Mouse (Mus musculus): ENCODE measurements around the gene Foxj1. TPM values are rescaled to one million over a fixed set of nuclear protein-coding genes. Genes with fewer than 3 reads are reported as not detected.

The Foxj1 gene
- total RNA-seq, 4 experiments from 2014 or later = 0.26 TPM; not detected in 3

DNA sequence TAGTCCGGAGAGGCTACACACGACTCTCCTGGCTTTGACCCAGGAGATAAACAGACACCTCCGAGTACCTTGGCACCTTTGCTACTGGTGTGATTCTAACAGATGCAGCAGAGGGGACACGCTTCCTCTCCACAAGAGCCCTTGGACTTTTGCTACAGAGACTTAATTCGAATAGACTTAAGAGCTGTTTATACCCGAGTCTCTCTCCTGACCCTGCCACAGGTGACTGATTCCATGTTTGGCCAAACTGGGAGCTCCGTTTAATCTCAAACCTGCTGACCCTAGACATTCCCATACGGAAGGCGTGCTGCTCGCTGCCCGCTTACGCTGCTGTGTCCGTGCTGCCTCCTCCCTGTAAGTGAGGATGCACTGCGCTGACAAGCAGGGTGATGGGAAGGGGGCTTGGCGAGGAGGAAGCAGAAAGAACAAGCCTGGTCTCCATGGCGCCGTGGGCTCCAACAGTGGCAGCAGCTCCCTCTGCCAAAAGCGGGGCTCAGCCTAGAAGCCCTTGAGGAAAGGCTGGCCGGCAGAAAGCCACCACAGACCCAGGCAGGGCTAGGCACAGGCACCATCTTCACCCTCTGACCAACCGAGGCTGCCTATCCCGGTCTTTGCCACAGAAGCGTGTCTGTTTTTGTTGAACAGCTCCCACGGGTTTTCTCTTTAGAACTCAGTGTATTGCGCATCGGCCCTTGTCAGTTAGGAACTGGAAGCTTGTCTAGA is 7.0 kb upstream of the Foxj1 start:
- DNase-seq (ENCODE audit: low spot score) = no peak

DNA sequence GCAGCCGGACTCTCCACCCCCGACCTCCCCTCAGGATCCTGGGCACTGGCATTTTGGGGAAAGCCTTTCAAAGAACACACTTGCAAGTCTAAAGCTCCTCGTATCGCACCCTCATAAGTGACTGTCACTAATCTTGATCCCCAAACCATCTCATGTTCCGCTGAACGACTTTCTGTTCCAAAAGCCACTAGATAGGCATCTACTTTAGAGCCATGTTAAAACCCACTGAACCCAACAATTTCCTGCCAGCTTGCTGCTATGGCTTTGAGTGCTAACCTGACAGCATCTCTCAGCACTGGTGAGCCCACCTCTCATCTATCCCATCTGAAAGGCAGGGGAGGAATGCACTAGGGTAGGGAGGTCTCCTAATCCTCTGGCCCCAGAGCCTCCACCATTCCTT is 2.3 kb upstream of the Foxj1 start:
- no peak for DNase-seq (ENCODE audit: low spot score)

GRCm38 (mm10) chr11:116337000-116337399 is 1.8 kb upstream of the Foxj1 start:
- DNase-seq (ENCODE audit: low spot score) = no peak

DNA sequence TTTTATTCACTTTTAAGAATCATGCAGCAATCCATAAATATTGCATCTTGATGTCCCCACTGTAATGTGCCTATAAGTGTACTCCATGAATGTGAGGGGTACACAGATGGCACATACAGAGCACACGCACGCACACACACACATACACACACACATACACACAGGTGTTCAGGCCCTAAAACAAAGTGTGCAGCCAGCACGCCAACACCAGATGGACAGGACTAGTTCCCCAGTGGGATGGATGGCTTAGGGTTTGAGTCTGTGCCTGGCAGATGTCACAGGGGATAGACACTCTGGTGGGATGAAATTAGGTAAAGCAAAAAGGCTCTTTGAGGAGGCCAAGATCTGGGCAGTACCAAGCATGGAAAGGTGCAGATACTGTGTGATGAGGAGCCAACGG is 1.2 kb upstream of the Foxj1 start:
- no peak for DNase-seq (ENCODE audit: low spot score)

DNA sequence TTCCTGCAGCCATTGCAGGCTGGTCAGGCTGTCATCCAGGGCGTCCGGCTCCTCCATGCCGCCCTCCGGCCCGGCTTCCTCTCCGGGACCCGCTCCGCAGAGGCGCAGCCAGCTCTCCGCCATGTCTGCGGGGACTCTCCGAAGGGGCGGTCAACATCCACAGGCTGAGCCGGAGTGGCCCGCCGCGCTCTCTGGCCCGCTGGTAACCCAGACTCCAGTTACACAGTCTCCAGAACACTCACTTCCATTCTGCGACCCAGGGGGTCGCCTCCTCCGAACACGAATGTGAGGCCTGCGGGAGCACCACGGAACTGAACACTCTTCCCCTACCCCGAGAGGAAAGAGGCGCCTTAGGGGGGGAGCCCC is 799 bp downstream of the Foxj1 start:
- no peak for DNase-seq (ENCODE audit: low spot score)

DNA sequence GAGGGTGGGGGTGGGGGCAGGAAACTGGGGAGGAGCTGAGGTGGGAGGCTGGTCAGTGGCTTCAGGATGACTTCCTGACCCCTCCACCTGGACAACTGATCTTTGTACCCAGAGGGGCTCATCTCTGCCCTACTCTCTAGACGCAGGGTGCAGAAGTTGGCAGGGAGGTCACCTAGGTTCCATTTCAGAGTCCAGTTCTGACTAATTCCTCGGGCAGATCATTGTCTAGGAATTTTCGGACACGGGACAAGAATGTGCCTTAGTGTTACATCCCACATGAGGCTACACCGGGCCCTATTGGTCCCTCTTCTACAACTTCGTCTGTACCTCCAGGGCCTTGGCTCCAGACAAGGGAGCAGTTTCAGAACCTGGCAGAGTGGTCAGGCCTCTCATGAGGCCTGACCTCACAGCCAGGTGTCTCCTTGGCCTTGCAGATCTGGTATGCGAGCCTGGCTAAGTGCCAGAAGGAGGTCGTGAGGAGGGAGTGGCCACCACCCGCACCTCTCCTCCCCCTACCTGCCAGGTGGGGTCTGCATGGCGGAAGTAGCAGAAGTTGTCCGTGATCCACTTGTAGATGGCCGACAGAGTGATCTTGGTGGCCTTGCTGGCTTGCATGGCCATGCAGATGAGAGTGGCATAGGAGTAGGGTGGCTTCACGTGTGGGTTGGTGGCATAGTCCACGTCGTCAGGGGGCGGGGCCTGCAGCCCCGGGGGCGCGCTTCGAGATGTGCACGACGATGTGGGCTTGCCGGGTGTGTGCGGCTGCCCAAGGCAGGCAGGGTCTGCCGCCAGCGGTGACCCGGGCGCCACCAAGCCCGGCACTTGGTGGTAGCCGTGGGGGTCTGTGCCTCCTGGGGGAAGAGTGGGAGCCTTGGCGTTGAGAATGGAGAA is 1.4 kb downstream of the Foxj1 start:
- no peak for DNase-seq (ENCODE audit: low spot score)

- no peak for DNase-seq (ENCODE audit: low spot score)
Measured at GRCm38 (mm10) chr11:116332983-116333270, 2.3 kb downstream of the Foxj1 start.

DNA sequence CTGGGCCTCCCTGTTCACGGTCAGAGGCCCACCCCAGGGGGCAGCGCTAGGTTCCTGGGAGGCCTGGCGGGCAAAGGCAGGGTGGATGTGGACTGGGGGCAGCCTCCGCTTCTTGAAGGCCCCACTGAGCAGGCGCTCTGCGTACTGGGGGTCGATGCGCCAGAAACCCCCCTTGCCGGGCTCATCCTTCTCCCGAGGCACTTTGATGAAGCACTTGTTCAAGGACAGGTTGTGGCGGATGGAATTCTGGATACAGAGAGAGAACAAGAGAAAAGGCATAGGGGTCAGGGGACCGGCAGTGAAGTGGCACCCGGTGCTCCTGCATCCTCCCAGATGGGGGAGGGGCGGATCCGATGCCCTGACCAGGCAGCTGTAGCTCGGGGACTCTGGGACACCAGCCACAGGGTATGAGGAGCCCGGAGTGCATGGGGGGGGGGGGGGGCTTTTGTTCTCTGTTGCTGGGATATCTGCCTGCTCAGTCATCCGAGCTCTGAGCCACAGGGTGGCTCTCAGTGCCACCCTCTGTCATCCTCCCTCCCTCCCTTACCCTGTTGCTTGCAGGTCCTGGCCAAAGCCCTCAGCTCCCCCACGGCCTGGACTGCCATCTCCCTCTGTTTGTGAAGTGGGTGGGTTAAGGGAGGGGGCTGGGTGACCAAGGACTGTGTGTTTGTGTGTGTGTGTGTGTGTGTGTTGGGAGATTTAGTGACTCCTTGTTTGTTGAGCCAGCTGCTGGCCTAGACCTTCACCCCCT is 2.8 kb downstream of the Foxj1 start:
- DNase-seq (ENCODE audit: low spot score) = no peak

DNA sequence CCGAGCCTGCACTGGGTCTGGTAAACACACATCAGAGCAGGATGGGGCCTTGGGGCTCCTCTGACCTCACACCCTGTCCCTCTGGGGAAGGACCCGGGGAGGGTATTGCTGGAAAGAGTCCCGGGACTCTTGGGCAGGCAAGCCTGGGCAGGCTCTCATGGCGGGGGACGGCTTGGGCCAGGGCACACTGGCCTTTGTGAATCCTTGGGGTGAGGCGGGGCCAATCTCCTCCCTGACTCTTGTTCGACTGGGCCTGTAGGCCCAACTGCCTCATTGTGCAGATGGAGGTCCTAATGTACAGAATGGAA is 5.0 kb downstream of the Foxj1 start:
- no peak for DNase-seq (ENCODE audit: low spot score)

DNA sequence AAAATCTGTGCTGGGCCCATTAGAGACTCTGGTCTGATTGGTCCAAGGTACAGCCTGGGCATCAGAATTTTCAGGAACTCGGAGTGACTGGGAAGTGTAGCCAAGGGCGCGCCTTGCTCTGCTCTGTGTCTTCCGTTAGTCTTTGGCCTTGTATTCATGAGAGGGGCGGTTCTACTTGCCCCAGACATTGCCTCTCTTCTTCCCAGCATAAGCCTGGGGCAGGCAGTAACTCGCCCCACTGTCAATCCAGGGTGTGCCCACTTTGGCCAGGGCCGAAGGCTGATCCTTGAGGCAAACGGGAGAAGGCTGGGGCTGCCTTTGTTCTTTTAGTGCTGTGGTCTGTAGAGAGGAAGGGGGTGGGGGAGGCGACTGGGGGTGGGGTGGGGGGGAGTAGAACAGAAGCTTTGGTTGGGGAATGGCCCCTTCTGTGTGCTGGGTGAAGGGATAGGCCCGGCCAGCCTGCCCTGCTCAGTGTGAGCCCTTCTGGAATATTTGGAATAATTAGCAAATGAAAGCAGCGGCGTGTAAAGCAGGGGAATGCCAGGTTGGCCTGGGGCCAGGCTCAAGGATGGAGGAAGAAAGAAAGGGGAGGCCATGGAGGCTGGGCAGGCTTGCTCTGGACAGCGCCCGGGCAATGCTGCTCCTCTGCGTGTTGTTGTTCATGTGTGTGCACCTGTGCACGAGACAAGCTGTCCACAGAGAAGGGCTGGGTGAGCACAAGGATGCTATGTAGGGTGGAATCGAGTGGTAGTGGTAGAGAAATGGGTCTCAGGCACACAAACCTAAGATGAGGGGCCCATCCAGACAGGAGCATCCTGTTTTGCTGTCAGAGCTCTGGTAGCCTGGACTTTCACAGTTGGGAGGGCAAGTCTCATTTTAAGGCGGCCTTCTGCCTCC is 5.6 kb downstream of the Foxj1 start:
- DNase-seq (ENCODE audit: low spot score) = no peak

DNA sequence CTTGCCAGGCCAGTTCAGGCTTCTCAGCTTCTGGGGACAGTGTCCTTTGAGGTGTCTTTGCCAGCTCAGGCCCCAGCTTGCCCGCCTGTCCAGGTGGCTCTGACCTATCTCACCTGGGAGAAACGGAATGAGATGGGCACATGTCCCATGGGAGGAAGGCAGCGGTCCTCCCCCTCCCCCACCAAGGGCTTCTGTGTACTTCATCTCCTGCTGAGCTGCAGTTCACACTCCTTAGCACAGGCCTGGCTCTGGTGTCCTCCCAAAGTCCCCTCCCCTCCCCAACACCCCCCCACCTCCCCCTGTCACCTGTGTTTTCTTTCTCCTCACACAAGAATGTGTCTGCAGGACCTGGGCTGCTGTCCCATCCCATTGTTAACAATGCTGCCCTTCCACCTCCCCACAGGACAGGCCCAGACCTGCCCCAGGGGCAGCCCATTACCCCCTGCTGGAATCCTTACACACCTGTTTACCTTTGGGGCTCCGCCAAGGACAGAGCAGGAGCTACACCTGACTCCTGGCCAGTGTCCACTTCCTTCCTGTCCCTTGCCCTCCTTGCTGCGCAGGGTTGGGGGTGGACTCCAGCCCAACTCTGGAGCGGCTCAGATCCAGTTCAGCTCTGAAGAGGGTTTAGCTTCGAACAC is 8.1 kb downstream of the Foxj1 start:
- DNase-seq (ENCODE audit: low spot score) = no peak

GRCm38 (mm10) chr11:116318719-116319659 is 16.2 kb downstream of the Foxj1 start:
- peak; percentile 76 for DNase-seq (ENCODE audit: low spot score)

GRCm38 (mm10) chr11:116312359-116312758 is 22.8 kb downstream of the Foxj1 start:
- no peak for DNase-seq (ENCODE audit: low spot score)

- no peak for DNase-seq (ENCODE audit: low spot score)
Measured at GRCm38 (mm10) chr11:116311169-116311568, 24.0 kb downstream of the Foxj1 start.

GRCm38 (mm10) chr11:116309601-116310000 is 25.6 kb downstream of the Foxj1 start:
- no peak for DNase-seq (ENCODE audit: low spot score)

DNA sequence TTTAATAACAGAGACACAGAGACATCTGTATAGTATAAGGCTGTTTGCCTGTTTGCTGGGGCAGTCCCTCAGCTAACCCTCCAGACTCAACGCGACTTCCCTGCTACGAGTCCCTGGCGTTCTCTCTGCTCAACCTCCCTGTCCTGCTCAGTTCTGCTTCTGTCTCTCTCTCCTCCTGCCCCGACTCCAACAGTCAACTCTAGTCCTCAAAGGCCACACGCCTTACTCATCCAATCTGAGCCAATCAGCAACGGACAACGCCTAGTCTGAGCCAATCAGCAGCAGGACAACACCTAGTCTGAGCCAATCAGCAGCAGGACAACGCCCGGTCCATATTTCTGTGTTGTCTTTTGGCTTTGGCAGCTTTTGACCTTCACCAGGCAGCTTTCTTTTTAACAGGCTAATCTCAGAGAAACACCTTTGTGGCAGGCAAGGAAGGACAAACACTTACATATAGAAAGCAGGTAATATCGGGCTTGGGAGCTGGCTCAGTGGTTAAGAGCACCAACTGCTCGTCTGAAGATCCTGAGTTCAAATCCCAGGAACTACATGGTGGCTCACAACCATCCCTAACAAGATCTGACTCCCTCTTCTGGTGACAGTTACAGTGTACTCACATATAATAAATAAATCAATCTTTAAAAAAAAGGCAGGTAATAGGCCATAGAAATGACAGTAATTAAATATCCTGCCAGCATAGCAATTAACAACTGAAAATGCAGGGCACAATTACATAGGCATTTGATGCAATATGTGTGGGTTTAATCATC is 27.3 kb downstream of the Foxj1 start:
- no peak for DNase-seq (ENCODE audit: low spot score)

- DNase-seq (ENCODE audit: low spot score) = no peak
Measured at GRCm38 (mm10) chr11:116307019-116307725, 28.0 kb downstream of the Foxj1 start, which contains the start of gene Exoc7. Gene Exoc7, minus strand, starts transcription at chr11:116307233.

All from heart, adult 8-10 months (tissue).